Mouse (Mus musculus) embryonic fibroblast, embryonic 13.5 days (primary cell): ENCODE measurements around the gene 2310061N02Rik.

Experiments
- CTCF ChIP-seq: IDR thresholded peaks from 2 replicates; pipeline ENCODE4 v1.5.1; 2011; ENCODE audit warnings: mild to moderate bottlenecking, control low read depth, low read length, moderate library complexity, borderline replicate concordance; ENCODE audit not compliant: insufficient read depth
- POLR2A ChIP-seq: IDR thresholded peaks from 2 replicates; pipeline ENCODE4 v1.6.1; 2011; ENCODE audit warnings: low read depth, mild to moderate bottlenecking, control low read depth, low read length, moderate library complexity

DNA sequence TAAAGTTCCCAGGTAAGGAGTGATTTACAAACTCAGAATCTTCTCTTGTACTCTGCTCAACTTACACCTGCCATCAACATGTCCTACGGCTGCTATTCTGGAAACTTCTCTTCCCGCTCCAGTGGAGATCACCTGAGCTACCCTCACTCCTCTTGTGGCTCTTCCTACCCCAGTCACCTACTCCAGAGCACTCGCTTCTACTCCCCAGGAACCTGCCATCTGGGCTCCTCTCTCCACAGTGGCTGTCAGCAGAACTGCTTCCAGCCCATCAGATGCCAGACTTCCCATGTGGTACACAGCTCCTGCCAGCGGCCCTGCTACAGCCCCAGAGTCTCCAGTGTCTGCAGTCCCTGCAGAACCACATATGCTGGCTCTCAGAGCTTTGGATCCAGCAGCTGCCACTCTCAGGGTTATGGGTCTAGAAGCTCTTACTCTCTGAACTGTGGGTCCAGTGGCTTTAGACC, 21.1 kb upstream of the 2310061N02Rik start, which contains the start of gene Krtap13-1:
- TF ChIP-seq CTCF (no peak), POLR2A (no peak)
